Mouse (Mus musculus): ENCODE measurements at regions not wholly inside any gene's neighbourhood (a gene's known extent, or its start where the extent isn't known, plus 50 kb on each side); places are given as distances from the start of the nearest gene placed in this dataset.
A peak's percentile ranks its signal among the peaks of the same experiment; 100 is the strongest.

DNA sequence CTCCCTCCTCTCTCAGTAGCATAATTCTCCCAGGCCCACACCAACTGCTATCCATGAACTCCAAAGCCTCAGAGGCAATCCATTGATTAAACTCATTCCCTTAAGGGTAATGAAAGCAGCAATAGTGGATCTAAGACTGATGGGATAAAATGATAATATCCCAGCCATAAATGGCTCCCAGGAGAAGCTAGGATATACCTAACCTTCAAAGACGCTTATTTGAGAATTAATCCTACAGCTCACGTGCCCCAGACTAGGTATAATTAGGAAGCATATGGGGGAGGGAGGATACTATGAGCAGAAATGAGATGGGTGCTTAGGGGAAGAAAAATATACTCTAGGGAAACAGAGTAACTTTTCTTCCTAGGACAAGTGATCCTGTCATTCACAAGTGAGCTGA, 52.8 kb upstream of the Rnf32 start:
- DNase-seq (ENCODE audit: extremely low spot score): no peak

- DNase-seq (ENCODE audit: extremely low spot score): no peak
These were observed 53.3 kb upstream of the Rnf32 start for GRCm38 (mm10) chr5:29142502-29142901.

- no peak for DNase-seq (ENCODE audit: extremely low spot score)
These were observed 58.3 kb upstream of the Rnf32 start for GRCm38 (mm10) chr5:29137481-29137880.

- peak; percentile 57 for DNase-seq (ENCODE audit: extremely low spot score)
These were observed 63.5 kb upstream of the Rnf32 start for GRCm38 (mm10) chr5:29132261-29132660.

DNA sequence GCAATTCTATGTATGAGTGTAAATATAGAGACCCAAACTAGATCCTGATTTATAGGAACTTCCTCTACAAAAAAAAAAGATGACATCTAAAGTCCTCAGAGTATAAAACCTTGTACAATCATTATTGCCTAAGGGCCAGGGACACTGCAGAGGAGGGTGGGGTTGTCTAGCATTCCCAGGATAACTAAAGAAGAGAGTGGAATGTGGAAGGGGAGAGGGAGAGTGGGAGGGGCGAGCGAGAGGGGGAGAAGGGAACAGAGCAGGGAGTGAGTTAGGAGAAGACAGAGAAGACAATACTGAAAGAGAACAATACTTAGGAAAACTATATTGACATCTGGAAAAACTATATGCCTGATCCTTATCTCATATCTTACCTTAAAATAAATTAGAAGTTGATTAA, 64.0 kb upstream of the Rnf32 start:
- peak; percentile 40 for DNase-seq (ENCODE audit: extremely low spot score)

DNA sequence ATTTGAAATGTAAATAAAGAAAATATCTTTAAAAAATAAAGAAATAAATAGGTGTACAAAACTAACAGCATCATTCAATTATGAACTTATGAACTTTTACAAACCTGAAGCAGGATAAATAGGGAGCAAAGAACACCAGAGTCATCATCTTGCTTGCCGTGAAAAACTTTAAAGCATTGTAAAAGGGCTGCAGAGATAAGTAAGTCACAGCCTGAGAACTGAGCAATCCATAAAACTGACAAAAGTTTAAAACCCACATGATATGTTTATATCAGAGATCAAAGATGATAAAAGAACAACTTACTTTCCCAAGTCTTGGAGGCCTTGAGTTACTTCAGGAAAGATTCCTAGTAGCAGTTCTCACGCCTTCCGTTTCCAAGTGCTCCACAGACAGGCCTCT, 66.1 kb upstream of the Rnf32 start:
- no peak for DNase-seq (ENCODE audit: extremely low spot score)

DNA sequence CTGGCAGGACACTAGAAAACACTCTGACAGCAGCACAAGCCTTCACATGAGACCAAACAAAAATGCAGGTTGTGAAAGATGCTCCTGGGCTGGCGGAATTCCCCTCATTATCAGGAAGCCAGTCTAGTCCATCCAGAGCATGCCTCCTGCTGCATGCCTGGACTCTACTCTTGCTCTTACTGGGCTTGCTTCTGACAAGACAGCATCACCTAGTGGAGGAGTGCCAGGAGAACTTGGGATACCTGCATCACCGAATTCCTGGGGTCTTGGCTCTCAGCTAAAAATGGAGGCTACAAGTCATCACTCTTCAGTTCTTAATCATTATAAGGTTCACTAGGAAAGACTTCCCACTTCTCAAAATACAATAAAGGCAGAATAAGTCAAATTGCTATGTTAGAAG, 78.8 kb upstream of the Rnf32 start:
- DNase-seq (ENCODE audit: extremely low spot score): no peak

DNA sequence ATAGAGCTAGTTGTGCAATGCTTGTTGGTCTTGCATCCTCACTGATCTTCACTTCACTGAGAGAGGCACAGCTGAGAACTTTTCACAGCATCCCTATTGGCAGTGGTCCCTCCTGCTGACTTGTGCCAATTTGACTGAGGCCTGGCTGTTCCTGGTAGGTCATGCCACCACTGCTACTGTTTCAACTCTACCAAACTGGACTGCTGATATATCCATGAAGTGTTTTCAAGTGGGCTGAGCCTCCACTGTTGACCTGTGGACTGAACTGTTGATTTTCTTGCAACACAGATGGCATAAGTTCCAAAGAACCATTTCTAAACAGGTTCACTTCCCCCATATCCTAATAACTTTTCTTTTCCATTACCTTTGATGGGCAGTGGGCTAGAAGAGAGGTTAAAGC, 83.3 kb upstream of the Rnf32 start:
- no peak for DNase-seq (ENCODE audit: extremely low spot score)

GRCm38 (mm10) chr5:29107276-29107675, 88.5 kb upstream of the Rnf32 start:
- no peak for DNase-seq (ENCODE audit: extremely low spot score)

GRCm38 (mm10) chr5:29083288-29083687, 112.5 kb upstream of the Rnf32 start:
- no peak for DNase-seq (ENCODE audit: extremely low spot score)

DNA sequence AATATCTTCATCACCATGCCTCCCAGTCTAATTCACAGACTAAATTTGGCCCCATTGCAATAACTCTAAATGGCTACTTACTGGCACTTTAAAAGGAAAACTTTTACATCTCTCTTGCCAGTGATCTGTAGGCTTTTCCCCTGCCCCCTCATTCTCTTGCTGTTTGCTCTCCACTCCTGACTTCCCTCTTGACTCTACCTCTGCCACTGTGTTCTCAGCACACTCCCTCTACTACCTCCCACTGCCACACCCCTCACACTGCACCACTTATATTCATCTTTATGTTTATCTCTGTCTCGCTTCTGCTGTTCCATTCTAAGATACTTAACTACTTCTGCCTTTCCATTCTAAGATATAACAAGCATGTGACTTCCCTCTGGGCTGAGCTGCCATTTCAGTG, 141.4 kb upstream of the Rnf32 start:
- no peak for DNase-seq (ENCODE audit: extremely low spot score)

- DNase-seq (ENCODE audit: extremely low spot score): no peak
These were observed 159.2 kb upstream of the Rnf32 start for GRCm38 (mm10) chr5:29036636-29037035.

- no peak for DNase-seq (ENCODE audit: extremely low spot score)
These were observed 162.3 kb upstream of the Rnf32 start for GRCm38 (mm10) chr5:29033462-29033997.

DNA sequence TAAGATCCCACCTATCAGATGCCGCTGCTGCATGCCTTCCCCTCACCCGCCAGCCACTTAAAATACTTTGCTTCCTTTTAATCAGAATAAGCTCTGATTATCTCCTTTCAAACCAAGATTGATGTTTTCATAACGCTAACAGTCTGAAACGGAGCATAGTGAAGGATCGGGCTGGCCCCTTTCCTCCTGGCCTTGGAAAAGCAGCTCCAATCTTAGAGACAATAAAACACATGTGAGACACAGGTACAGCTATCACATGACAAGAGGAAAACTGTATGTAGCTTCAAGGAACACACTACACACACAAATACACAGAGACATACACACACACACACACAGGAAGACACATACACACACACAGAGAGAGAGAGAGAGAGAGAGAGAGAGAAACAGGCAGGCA, 165.3 kb upstream of the Rnf32 start:
- no peak for DNase-seq (ENCODE audit: extremely low spot score)

DNA sequence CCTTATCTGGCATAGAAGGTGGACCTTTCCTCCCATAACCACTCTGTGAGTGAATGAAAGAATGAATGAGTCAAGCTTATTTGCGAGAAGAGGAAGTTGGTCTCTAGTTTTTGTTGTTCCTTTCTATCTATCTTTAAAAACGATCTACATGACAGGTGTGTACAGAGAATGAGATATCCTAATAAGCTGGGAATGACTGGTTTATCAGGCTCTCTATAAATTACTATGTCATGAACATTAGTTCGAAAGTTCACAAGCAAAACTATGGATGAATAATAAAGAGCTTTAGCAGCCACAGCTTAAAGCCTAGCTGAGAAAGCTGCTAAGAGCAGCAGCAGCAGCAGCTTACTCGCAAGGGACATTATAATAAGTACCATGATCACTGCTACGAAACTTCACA, 165.8 kb upstream of the Rnf32 start:
- DNase-seq (ENCODE audit: extremely low spot score): no peak

GRCm38 (mm10) chr5:29025045-29025444, 170.7 kb upstream of the Rnf32 start:
- DNase-seq (ENCODE audit: extremely low spot score): no peak

DNA sequence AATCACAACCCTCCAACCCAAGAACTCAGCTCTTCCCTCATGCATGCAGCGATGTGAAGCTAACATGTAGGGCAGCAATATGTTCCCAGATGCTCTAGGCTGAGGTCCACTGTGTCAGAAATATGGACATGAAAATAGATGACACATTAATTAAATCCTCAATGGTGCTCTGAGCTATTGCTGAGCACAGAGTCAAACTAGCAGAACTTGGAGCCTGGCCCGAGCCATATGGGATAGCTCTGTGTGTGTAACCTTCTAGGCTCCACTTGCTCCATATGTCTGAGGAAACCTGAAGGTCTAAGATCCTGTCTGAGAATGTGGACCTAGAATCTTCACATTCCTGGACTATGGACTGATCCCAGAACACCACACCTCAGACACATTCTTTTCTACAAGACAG, 203.0 kb upstream of the Rnf32 start:
- no peak for DNase-seq (ENCODE audit: extremely low spot score)

GRCm38 (mm10) chr5:28979932-28980331, 215.9 kb upstream of the Rnf32 start:
- no peak for DNase-seq (ENCODE audit: extremely low spot score)

GRCm38 (mm10) chr5:28970404-28970803, 225.4 kb upstream of the Rnf32 start:
- no peak for DNase-seq (ENCODE audit: extremely low spot score)

- DNase-seq (ENCODE audit: extremely low spot score): no peak
These were observed 240.8 kb upstream of the Rnf32 start for GRCm38 (mm10) chr5:28955036-28955435.

DNA sequence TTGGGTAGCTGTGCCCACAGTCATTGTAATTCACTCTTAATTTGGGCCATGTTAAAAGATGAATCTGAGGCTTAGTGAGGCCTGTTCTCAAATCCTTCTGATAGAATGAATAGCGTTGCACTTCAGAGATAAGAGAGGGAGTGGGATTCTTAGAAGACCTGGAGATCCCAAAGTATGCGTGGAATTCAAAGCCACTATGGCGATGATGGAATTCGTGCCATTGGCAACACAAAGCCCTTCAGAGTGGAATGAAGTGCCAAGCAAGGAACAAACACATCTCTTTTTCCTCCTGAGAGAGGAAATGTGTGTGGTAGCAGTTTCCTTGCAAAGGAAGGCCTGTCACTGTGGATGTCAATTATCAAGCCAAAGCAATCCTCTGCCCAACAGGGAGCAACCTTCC, 248.3 kb upstream of the Rnf32 start:
- no peak for DNase-seq (ENCODE audit: extremely low spot score)

DNA sequence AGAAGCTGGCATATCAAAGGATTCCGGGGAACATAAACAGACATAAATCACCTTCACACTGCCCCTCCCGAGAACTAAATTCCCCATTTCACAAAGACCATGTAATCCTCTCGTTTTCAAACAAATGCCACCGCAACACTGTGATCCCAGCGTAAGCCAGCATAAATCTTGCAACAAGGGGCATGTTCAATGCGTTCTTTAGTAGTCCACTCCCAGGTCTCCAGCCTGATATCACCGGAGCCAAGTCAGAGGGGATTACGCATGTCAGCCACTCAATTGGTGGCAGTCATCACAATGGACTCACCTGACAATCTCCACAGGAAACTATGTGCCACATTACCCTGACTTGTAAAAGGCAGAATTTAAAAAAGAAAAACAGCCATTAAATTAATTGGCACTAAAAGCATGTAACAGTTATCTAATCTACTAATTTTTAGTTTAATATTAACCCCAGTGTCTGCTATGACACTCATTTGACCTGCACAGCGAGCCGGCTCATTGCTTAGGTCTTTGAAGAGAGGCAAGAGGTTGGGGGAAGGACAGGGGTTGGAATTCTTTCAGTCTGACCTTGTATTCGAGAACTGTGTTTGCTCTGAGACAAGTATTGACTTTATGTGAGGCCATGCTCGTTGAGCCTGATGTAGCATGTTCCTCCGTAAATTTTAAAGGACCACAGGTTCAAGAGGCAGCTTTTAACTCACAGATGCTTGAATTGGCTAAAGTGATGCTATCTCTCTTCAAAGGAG, 252.0 kb upstream of the Rnf32 start:
- no peak for DNase-seq (ENCODE audit: extremely low spot score)

- no peak for DNase-seq (ENCODE audit: extremely low spot score)
These were observed 254.8 kb upstream of the Rnf32 start for GRCm38 (mm10) chr5:28940972-28941371.
